Mouse (Mus musculus): Measurements from ENCODE around the gene Nab2.

Gene Nab2

GRCm38 (mm10) chr10:127643553-127644238 lies 24.7 kb downstream of the Nab2 start:
- peak; percentile 69 for DNase-seq (ENCODE audit: low spot score)

- DNase-seq (ENCODE audit: low spot score): peak; percentile 76
These were observed 25.4 kb downstream of the Nab2 start, which contains the start of gene Stat6 for GRCm38 (mm10) chr10:127642772-127643552. TSS of gene Stat6 (plus strand) at chr10:127642986.

- peak; percentile 82 for DNase-seq (ENCODE audit: low spot score)
These were observed 26.3 kb downstream of the Nab2 start for GRCm38 (mm10) chr10:127641861-127642771.

GRCm38 (mm10) chr10:127640421-127640820 lies 27.9 kb downstream of the Nab2 start:
- no peak for DNase-seq (ENCODE audit: low spot score)

GRCm38 (mm10) chr10:127632668-127633271 lies 35.6 kb downstream of the Nab2 start:
- no peak for DNase-seq (ENCODE audit: low spot score)

GRCm38 (mm10) chr10:127631261-127632214 lies 36.8 kb downstream of the Nab2 start:
- DNase-seq (ENCODE audit: low spot score): no peak

GRCm38 (mm10) chr10:127626433-127626832 lies 41.9 kb downstream of the Nab2 start:
- DNase-seq (ENCODE audit: low spot score): no peak

- DNase-seq (ENCODE audit: low spot score): no peak
These were observed 44.7 kb downstream of the Nab2 start for GRCm38 (mm10) chr10:127623439-127624216.

GRCm38 (mm10) chr10:127622661-127623060 lies 45.7 kb downstream of the Nab2 start:
- DNase-seq (ENCODE audit: low spot score): no peak

- no peak for DNase-seq (ENCODE audit: low spot score)
These were observed 46.3 kb downstream of the Nab2 start for GRCm38 (mm10) chr10:127622057-127622392.

GRCm38 (mm10) chr10:127621191-127622056 lies 46.9 kb downstream of the Nab2 start:
- no peak for DNase-seq (ENCODE audit: low spot score)

GRCm38 (mm10) chr10:127620406-127621190 lies 47.8 kb downstream of the Nab2 start, which contains the start of gene Lrp1:
TSS of gene Lrp1 (minus strand) at chr10:127621148.
- no peak for DNase-seq (ENCODE audit: low spot score)

GRCm38 (mm10) chr10:127619941-127620405 lies 48.4 kb downstream of the Nab2 start:
- DNase-seq (ENCODE audit: low spot score): no peak

- DNase-seq (ENCODE audit: low spot score): no peak
These were observed 49.1 kb downstream of the Nab2 start for GRCm38 (mm10) chr10:127619119-127619721.

- DNase-seq (ENCODE audit: low spot score): no peak
These were observed 50.2 kb downstream of the Nab2 start for GRCm38 (mm10) chr10:127618173-127618572.

GRCm38 (mm10) chr10:127617294-127617693 lies 51.1 kb downstream of the Nab2 start:
- no peak for DNase-seq (ENCODE audit: low spot score)

GRCm38 (mm10) chr10:127616261-127616679 lies 52.1 kb downstream of the Nab2 start:
- DNase-seq (ENCODE audit: low spot score): no peak
